Mouse (Mus musculus) liver, embryonic 14.5 days (tissue): ENCODE results near the gene Adcy3.

Experiments used
- CTCF ChIP-seq: IDR thresholded peaks from 2 replicates; pipeline ENCODE4 v1.5.1; 2016; ENCODE audit warnings: antibody characterized with exemption, low read depth, control low read depth
- EP300 ChIP-seq: IDR thresholded peaks from 2 replicates; pipeline ENCODE4 v1.6.1; 2016; ENCODE audit warnings: antibody characterized with exemption, low read depth

DNA sequence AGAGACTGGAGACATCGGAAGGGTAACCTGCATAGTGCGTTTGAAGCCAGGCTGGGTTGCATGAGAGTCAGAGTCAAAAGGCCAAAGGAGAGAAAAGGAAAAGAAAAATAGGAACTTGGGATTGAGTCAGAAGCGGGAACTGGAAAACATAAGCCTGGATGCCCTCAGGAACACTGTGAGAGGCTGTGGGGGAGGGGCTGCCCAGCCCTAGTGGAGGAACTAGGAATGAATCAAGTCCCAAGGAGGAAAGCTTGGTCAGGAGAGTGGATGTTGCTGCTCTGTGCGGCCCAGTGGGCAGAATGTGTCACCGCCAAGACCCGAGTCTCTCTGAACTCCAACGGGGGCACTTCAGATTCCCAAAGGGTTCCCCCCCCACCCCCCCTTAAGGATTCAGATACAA is 27.4 kb downstream of the Adcy3 start:
- no peak for TF ChIP-seq CTCF
- TF ChIP-seq EP300 = no peak
